Mouse (Mus musculus) forebrain, embryonic 16.5 days (tissue): ENCODE results near the gene Bdh1. TPM values are rescaled to one million over a fixed set of nuclear protein-coding genes. Genes with fewer than 3 reads are reported as not detected.
A peak's percentile ranks its signal among the peaks of the same experiment; 100 is the strongest.
"Not testable (repeated sequence)": the region's sequence is repeated elsewhere in the genome, so short reads cannot be mapped to it uniquely, and the experiment has no call there.

Experiments
- ATAC-seq: fragments of 200-750 bp; cut with Nextera tagmentation; 2 replicates; pipeline ENCODE4 v1.8.0; 2017; ENCODE audit warnings: mild to moderate bottlenecking, moderate library complexity
- H3K27ac ChIP-seq: fragments of 300-500 bp; sonication (generic); 2 replicates; pipeline ENCODE4 v1.5.1; 2014; ENCODE audit warnings: low read length, control low read depth
- H3K27me3 ChIP-seq: fragments of 300-500 bp; sonication (generic); replicated peaks from 2 replicates; pipeline ENCODE4 v1.6.1; 2014; ENCODE audit warnings: low read length; ENCODE audit not compliant: control insufficient read depth, insufficient read depth
- H3K36me3 ChIP-seq: fragments of 300-500 bp; sonication (generic); 2 replicates; pipeline ENCODE4 v1.6.1; 2014; ENCODE audit not compliant: control insufficient read depth, insufficient read depth
- H3K4me1 ChIP-seq: fragments of 300-500 bp; sonication (generic); replicated peaks from 2 replicates; pipeline ENCODE4 v1.6.1; 2014; ENCODE audit warnings: low read length; ENCODE audit not compliant: control insufficient read depth, insufficient read depth
- H3K4me2 ChIP-seq: fragments of 300-500 bp; sonication (generic); 2 replicates; pipeline ENCODE4 v1.6.1; 2014; ENCODE audit warnings: mild to moderate bottlenecking, low read length, control low read depth
- H3K4me3 ChIP-seq: fragments of 300-500 bp; sonication (generic); replicated peaks from 2 replicates; pipeline ENCODE4 v1.5.1; 2014; ENCODE audit warnings: mild to moderate bottlenecking, low read length, control low read depth
- H3K9ac ChIP-seq: fragments of 300-500 bp; sonication (generic); replicated peaks from 2 replicates; pipeline ENCODE4 v1.6.1; 2014; ENCODE audit warnings: low read depth, low read length, control low read depth
- H3K9me3 ChIP-seq: fragments of 300-500 bp; sonication (generic); 2 replicates; pipeline ENCODE4 v1.6.1; 2016; ENCODE audit warnings: low read length; ENCODE audit not compliant: control insufficient read depth
- WGBS: fragments of 180-500 bp; shearing (Covaris S2); extraction: QIAGEN DNeasy Blood & Tissue Kit; methylation state at CpG from one replicate; pipeline ENCODE4 v1.1.7; 2014; 5-methylcytosine and 5-hydroxymethylcytosine counted together
- polyA plus RNA-seq: library from polyadenylated mRNA; unstranded; fragments of >200 nt; fragmentation: Nextera tagmentation; extraction: Ambion mirVana; gene quantifications from 2 replicates; pipeline ENCODE4 v1.2.1, GENCODE M21; 2015

Bdh1 gene
- polyA plus RNA-seq = 152 and 155 TPM in 2 replicates

DNA sequence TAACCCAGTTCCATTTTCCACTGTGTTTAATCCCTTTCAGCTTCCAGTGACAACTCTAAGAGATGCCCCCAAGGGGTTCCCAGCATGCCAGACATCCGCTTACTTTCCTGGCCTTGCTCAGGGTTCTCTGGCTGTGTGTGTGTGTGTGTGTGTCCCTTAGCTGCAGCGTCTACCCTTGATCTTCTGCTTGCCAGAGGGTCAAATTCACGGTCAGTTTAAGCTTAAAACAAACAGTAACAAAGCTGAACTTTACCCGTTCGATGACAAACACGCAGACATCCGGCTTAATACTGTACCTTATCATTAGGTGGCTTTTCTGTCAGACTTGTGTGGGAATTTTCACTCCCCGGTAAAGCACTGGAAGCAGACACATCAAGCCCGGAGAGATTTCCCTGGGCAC is at the start of gene Bdh1:
Gene Bdh1 (plus strand): TSS at position 281 of the 400 bp plus-strand sequence.
- H3K27me3 ChIP-seq = 0 out of 2 replicates have a peak, but pooled peaks cover 3% of the 10 kb centered on the region
- H3K9me3 ChIP-seq = no peaks in the 10 kb centered on the region
- no peak within 1 kb of the TSS for H3K27ac ChIP-seq
- H3K4me1 ChIP-seq = no peaks in the 10 kb centered on the region
- no peak within 1 kb of the TSS for H3K9ac ChIP-seq
- 70% methylated on average over 9 of the region's 9 CpGs for WGBS
- no peak within 1 kb of the TSS for H3K4me3 ChIP-seq
- no peak within 1 kb of the TSS for H3K4me2 ChIP-seq
- no peaks in the 10 kb centered on the region for H3K36me3 ChIP-seq
- no peak for ATAC-seq

DNA sequence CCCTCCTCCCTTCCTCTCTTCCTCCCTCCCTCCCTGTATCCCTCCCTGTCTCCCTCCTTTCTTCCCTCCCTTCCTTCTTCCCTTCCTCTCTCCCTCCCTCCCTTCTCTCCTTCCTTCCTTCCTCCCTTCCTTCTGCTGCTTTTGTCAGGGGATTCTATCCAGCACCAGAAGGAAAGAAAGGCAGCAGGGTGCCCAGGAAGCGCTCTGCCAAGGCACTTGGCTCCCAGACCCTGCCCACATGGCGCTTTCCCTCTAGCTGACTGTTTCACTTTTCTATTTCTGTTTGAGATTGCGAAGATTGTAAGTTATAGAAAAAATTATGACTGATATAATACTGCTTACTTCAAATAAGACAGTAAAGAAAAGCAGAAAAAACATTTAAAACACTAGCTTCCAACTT is 49.8 kb upstream of the Bdh1 start:
- H3K4me1 ChIP-seq, H3K9me3 ChIP-seq, H3K27ac ChIP-seq, H3K4me2 ChIP-seq, H3K4me3 ChIP-seq, H3K27me3 ChIP-seq, H3K36me3 ChIP-seq, H3K9ac ChIP-seq, ATAC-seq: not testable (repeated sequence)
- WGBS = 82% methylated on average over 3 of the region's 3 CpGs

- H3K4me1 ChIP-seq, H3K4me3 ChIP-seq, H3K36me3 ChIP-seq, H3K9me3 ChIP-seq, H3K27me3 ChIP-seq, H3K9ac ChIP-seq, ATAC-seq, H3K27ac ChIP-seq, H3K4me2 ChIP-seq: not testable (repeated sequence)
- 70% methylated on average over 4 of the region's 4 CpGs for WGBS
Measured at GRCm38 (mm10) chr16:31375877-31376582, 46.0 kb upstream of the Bdh1 start.

GRCm38 (mm10) chr16:31388269-31388668 is 33.8 kb upstream of the Bdh1 start:
- H3K9ac ChIP-seq, H3K36me3 ChIP-seq, H3K4me2 ChIP-seq, H3K27ac ChIP-seq, H3K27me3 ChIP-seq, H3K4me3 ChIP-seq, H3K4me1 ChIP-seq, ATAC-seq, H3K9me3 ChIP-seq: not testable (repeated sequence)
- 52% methylated on average over 3 of the region's 3 CpGs for WGBS

DNA sequence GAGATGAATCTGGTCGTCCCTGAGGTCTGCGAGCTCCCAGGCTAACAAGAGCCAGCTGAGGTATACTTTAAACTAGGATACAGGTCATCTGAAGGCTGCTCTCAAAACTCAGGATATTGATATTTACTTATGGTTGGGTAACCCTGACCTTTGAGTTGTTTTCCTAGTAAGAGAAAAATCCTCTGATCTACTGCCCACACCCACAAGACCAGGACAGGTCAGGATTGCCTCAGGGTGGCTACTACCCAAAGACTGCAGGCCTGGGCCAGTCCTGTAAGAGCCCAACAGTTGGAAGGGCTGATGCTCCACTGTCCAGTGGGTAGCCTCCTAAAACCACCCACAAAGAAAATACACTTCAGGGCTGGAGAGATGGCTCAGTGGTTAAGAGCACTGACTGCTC is 22.8 kb upstream of the Bdh1 start:
- H3K9ac ChIP-seq = no peak overlapping the region
- H3K4me2 ChIP-seq = no peak overlapping the region
- H3K27me3 ChIP-seq = no peaks in the 10 kb centered on the region
- no peaks in the 10 kb centered on the region for H3K4me1 ChIP-seq
- H3K36me3 ChIP-seq = no peaks in the 10 kb centered on the region
- H3K4me3 ChIP-seq = no peak overlapping the region
- H3K27ac ChIP-seq = no peak overlapping the region
- 73% methylated on average over 2 of the region's 2 CpGs for WGBS
- ATAC-seq = no peak
- 0 out of 2 replicates have a peak, but pooled peaks cover 3% of the 10 kb centered on the region for H3K9me3 ChIP-seq

DNA sequence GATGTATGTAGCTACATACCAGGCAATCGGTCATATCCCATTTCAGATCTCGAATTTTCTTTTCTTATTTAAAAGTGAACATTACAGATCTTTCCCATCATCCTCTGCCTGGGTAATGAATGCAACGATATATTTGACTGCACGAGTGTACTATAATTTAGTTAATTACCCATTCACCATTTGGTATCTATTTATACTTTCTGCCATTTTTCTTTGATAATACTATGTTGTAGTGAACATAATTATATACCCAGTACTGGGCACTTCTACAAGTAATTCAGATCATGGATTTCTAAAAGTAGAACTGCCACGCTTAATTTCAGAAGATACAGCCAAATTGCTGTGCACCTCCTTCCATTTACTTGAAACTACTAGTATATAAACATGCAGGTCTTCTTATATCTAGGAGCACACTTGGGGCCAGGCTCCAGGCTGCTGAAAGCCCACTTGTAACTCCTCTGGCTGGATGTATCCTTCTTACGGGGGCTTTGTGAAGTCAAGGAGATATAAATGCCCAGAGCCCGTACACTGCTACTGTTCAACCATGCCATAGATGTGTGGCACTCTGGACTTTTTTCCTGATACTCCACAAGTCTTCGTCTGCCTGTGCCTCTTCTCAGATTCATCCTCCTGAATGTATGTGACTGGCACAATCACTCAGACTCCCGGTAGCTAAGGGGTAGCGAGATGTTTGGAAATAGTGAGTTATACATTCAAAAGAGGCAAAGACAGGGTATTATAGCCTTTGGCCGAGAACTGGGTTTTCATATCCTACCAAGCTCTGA is 21.0 kb upstream of the Bdh1 start:
- H3K4me2 ChIP-seq = no peak overlapping the region
- peak overlapping the region; percentile 14; the same call in 1 of the 2 replicates for H3K27ac ChIP-seq
- H3K36me3 ChIP-seq = no peaks in the 10 kb centered on the region
- 78% methylated on average over 11 of the region's 11 CpGs for WGBS
- peak; percentile 75 for ATAC-seq
- no peaks in the 10 kb centered on the region for H3K4me1 ChIP-seq
- H3K27me3 ChIP-seq = no peaks in the 10 kb centered on the region
- H3K4me3 ChIP-seq = no peak overlapping the region
- H3K9ac ChIP-seq = no peak overlapping the region
- H3K9me3 ChIP-seq = 0 out of 2 replicates have a peak, but pooled peaks cover 3% of the 10 kb centered on the region

- no peaks in the 10 kb centered on the region for H3K27me3 ChIP-seq
- no peak overlapping the region for H3K9ac ChIP-seq
- no peak overlapping the region for H3K27ac ChIP-seq
- 39% methylated on average over 8 of the region's 8 CpGs for WGBS
- H3K4me3 ChIP-seq = no peak overlapping the region
- H3K36me3 ChIP-seq = no peaks in the 10 kb centered on the region
- 0 out of 2 replicates have a peak, but pooled peaks cover 2% of the 10 kb centered on the region for H3K9me3 ChIP-seq
- H3K4me1 ChIP-seq = no peaks in the 10 kb centered on the region
- ATAC-seq = no peak
- no peak overlapping the region for H3K4me2 ChIP-seq
Measured at GRCm38 (mm10) chr16:31402096-31402495, 20.0 kb upstream of the Bdh1 start.

DNA sequence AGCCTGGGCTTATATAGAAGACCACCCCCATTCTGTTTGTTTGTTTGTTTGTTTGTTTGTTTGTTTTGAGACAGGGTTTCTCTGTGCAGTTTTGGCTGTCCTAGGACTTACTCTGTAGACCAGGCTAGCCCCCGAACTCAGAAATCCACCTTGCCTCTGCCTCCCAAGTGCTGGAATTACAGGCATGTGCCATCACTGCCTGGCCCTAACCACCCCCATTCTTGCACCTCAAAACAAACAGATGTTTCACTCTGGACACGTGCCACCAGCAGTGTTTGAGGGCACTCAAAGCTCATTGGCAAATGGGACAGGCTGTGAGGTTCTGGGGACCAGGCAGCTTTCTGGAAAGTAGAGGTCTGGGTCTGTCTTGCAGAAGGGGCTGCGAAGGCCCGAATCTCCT is 18.1 kb upstream of the Bdh1 start:
- no peak for ATAC-seq
- Histone ChIP-seq H3K27me3 (no peaks in the 10 kb centered on the region), H3K27ac (no peak overlapping the region), H3K9me3 (no peaks in the 10 kb centered on the region), H3K9ac (no peak overlapping the region), H3K36me3 (no peaks in the 10 kb centered on the region), H3K4me2 (no peak overlapping the region), H3K4me1 (no peaks in the 10 kb centered on the region), H3K4me3 (no peak overlapping the region)
- WGBS = 91% methylated on average over 4 of the region's 4 CpGs

DNA sequence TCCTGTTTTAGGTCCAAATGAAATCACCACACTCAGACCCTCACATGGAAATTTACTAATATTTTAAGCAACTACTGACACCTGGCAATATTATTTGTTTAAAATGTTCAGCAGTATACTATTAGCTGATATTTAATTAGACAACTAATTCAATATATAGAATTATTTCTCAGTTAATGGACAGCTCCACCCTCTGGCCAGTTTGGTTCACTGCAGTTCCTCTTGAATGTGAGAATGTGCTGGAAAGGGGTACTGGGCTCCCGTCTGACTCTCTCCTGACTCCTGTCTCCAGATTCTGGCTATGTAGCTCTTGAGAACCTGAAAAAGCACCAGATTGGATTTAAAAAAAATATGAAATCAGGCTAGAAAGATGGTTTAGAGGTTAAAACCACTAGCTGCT is 17.0 kb upstream of the Bdh1 start:
- no peak for ATAC-seq

More for the DNA sequence above, 17.0 kb upstream of the Bdh1 start:
- no peaks in the 10 kb centered on the region for H3K36me3 ChIP-seq
- no peak overlapping the region for H3K9ac ChIP-seq
- H3K27ac ChIP-seq = no peak overlapping the region
- H3K4me1 ChIP-seq = no peaks in the 10 kb centered on the region
- no peak overlapping the region for H3K4me3 ChIP-seq
- H3K9me3 ChIP-seq = no peaks in the 10 kb centered on the region
- no peak overlapping the region for H3K4me2 ChIP-seq
- WGBS = 68% methylated on average over 1 of the region's 1 CpGs
- no peaks in the 10 kb centered on the region for H3K27me3 ChIP-seq
